Mouse (Mus musculus) frontal cortex, postnatal 25 days (tissue): Measurements from ENCODE around the gene Psma7.

ENCODE experiments used
- DNase-seq, 2 experiments: peaks; one replicate each; pipeline ENCODE4 v3.0.0; 2022; ENCODE audit warnings: low spot score in 2 of 2

The Psma7 gene

DNA sequence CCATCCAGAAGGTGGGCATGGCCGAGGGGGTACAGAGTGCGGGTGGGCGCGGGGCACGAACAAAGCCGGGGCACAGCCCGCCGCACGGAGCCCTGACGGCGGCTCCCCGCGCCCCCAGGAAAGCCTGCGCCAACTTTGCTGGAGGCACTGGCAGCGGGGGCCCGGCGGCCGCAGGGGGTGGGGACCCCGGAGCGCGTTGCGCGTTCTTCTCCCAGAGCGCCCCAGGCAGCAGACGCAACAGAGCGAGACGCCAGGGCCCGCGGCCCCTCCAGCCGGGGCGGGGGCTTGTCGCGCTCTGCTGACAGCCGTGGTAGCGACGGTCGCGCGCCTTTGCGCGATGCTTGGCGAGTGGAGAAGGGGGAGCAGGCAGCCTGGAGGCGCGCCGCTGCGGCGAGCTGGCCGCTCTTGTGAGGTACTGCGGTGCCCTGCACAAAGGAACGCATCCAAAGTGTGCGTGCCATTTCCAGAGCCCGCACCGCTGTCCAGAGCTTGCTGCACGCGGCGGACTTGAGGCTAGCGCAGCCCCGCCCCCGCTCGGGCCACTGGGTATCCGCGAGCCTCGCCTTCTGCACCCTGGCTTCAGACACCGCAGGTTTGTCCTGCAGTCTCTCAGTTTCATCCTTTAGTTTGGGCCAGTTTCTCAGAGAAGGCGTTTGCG, 754 bp upstream of the Psma7 start:
- peak; percentile 48 to 64 for DNase-seq

DNA sequence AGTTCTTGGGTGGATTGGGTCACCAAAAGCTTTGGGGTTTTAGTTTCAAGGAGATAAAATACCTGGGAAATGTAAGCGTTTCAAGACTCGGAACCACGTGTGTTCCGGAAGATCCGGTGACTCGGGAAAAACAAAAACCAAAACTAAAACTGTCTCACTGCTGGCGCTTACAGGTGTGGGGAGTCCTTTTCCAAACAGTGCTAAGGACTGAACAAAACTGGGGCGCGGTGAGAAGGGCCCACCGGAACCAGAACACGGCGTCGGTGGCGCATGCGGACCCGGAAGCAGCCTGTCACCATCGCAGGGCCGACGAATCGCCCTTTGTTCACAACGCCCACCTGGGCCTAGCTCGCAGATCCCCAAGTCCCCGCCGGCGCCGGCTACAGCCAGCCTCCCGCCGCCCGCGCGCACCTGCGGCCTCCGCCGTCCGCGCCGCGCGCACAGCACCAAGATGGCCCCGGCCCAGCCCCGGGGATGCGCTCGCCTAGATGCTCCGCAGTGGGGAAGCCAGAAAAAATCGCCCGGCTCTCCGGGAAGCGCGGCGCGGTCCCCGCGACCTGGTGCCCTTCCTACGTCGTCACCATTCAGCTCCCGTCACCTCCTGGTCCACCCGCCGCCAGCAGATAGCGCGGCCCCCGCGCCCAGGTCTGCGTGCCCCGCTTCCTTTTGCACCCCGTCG, 517 bp downstream of the Psma7 start:
- peak; percentile 28 to 31 for DNase-seq

DNA sequence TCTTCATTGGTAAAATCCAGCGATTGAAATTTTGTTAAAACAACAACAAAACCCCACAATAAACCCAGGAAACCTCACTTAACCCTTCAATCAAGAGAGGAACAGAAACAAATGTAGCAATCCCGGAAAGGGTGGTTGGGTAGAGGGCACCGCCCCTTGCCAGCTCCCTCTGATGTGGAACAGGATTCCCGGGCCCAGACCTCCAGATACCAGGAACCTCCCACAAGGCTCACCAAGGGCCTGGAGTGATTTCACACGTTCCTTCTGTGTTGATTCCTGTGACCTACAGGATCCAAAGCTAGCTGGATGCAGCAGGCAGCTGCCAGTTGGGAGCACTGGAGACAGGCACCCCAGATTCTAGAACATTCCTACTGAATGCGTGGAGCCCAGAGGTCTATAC, 1.8 kb downstream of the Psma7 start:
- no peak for DNase-seq

- DNase-seq: no peak
These were observed 7.5 kb downstream of the Psma7 start for GRCm38 (mm10) chr2:180034753-180035152.

GRCm38 (mm10) chr2:180033956-180034355, 8.3 kb downstream of the Psma7 start:
- no peak for DNase-seq

DNA sequence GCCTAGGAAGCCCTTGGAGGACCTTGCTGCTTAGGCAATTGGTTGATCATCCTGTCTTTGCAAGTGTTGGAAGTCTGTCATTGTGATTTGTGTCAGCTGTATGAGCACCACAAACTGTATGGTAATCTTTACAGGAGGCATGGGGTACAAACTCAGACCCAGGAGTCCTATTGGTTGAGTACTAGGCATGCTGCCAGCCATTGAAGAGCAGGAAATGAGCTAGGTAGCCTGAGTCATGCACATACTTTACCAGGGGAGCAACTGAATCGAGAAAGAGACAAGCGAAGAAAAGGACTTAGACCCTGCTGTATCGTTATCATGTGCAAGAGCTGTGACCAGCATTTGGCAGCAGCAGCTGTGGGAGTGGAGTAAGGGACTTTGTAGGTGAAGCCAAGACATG, 9.3 kb downstream of the Psma7 start:
- no peak for DNase-seq

- no peak for DNase-seq
These were observed 11.0 kb downstream of the Psma7 start for GRCm38 (mm10) chr2:180031270-180031669.

DNA sequence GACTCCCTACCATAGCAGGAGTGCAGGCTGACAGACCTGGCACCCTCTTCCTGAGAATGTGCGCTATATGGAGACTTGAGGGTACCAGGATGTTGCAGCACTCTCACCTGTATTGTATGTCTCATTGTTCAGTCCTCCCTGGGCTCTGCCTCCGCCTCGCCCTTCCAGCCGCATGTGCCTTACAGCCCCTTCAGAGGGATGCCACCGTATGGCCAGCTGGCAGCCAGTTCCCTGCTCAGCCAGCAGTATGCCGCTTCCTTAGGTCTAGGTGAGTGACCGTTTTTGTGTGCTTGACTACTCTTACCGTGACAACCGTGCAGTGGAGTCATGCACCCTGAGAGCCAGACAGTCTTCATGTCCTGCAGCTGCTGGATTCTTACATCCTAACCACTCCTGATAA, 14.5 kb downstream of the Psma7 start:
- no peak for DNase-seq

DNA sequence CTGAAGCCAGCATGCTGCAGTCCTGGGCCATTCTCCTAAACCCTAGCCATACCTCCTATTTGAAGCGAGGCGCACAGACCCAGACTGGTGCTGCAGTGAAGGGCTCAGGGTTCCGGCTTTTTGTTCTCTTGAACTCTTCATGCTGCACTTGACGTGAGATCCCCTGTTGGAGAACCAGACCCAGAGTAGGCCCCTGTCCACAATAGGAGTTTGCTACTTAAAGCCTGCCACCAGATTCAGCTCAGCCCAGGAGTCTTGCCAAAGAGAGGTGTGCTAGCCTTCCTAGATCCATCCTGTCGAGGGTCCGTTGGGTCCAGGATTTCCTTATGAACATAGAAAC, 16.4 kb downstream of the Psma7 start:
- DNase-seq: no peak

- DNase-seq: peak in 1 of 2 experiments; percentile 26
These were observed 16.9 kb downstream of the Psma7 start for GRCm38 (mm10) chr2:180025135-180025860.

DNA sequence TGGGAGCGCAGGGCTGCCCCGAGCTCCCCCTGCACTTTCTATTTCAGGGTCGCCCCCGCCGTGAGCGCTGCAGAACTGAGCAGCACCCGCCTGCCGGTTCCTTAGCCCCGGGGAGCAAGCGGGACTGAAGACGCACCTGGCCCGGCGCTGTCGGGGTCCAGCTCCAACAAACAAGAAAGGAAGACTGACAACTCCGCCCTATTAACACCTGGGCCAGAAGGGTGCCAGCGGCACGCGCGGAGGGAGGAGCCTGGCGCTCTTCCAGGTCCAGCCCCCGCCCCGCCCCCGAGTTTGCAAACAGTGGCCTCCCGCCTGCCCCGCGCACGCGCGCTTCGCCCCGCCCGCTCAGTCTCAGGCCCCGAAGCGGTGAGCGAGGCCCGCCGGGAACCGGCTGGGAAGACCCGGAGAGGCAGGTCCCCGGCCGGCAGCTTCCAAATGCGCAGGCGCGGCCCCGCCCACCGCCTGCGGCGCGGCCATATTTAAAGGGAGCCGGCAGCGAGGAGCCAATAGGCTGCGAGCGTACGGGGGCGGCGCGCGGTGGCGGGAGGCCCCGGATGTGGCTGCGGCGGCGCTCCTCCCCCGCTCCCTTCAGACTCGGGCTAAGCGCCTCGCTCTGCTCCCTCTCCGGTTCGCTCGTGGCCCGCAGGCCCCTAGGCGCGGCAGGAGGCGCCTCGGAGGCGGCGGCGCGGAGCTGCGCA, 17.7 kb downstream of the Psma7 start, which contains the start of gene Lsm14b:
Lsm14b (plus strand) TSS at position 587 of the 698 bp plus-strand sequence.
- DNase-seq: peak; percentile 97 to 98

- DNase-seq: no peak
These were observed 19.5 kb downstream of the Psma7 start for GRCm38 (mm10) chr2:180022751-180023150.

DNA sequence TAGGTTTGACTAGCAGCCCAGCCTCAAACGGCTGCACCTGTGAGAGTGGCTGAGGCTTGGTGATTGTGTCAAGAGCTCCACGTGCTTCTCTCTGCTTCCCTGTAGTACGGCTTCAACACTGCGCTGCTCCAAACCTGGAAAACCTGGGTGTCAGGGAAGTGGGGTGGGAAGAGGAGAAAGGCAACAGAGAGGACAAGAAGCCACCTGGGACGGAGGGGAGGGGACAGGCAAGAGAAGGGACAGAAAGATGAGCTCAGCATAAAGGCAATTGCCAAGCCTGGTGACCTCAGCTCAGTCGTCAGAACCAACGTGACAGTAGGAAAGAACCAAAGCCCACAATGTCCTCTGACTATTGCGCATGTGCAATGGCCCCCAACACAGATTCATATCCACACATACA, 21.3 kb downstream of the Psma7 start:
- DNase-seq: no peak

GRCm38 (mm10) chr2:180020091-180020661, 22.1 kb downstream of the Psma7 start:
- DNase-seq: no peak

GRCm38 (mm10) chr2:180018573-180018972, 23.7 kb downstream of the Psma7 start:
- DNase-seq: no peak

GRCm38 (mm10) chr2:180017632-180018031, 24.6 kb downstream of the Psma7 start:
- DNase-seq: no peak

DNA sequence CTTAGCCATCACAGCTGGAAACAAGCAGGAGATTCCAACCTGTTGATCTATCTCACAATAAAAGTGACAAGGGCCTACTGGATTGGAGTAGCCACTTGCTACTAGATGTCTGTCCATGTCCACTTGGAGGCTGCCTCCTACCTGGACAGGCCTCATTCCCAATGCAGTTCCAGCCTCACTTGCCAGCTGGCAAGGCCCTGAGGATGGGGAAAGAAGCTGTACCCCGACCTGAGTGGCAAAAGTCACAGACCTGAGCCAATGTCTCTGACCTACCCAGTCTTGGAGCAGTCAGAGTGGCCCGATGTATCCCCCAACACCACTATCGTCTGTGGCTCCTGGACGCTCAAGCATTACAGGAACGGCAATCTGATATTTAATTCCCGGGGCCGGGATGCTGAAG, 28.5 kb downstream of the Psma7 start:
- DNase-seq: no peak

GRCm38 (mm10) chr2:180011370-180011769, 30.9 kb downstream of the Psma7 start:
- no peak for DNase-seq

GRCm38 (mm10) chr2:180010686-180011085, 31.5 kb downstream of the Psma7 start:
- DNase-seq: no peak

DNA sequence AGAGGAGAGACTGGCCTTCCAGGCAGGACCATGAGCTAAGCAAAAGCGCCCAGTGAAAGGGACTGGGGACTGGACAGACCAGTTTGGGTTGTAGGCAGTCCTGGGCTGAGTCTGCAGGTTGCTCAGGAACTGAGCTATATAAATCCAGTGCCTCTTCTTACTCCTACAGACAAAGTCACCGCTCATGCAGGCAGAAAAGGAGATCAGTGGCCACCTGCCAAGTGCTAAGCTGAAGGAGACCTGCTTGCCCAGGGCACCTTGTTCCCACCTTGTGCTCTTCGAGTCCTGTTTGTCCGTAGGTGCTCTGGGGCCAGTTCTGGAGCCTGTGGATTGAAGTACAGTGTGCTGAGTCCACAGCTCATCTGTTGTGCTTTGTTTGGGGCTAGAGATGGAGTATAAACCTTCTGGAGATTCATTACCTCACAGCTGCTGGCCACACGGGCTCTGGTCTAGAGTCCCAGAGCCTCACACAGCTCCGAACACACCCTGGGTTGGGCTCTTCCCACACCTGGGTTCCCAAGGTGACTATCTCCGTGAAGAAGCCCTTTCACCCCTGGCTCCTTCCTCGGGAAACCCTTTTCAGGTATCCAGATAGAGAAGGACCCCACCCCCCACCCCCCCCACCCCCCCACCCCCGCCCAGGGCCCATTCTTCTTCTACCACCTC, 35.7 kb downstream of the Psma7 start:
- DNase-seq: no peak

GRCm38 (mm10) chr2:180005656-180006351, 36.4 kb downstream of the Psma7 start:
- DNase-seq: no peak
